Mouse (Mus musculus) fibroblast of lung, adult 2 months (primary cell): ENCODE data around the gene Cldnd2.
A peak's percentile ranks its signal among the peaks of the same experiment; 100 is the strongest.
"Not testable (repeated sequence)": the region's sequence is repeated elsewhere in the genome, so short reads cannot be mapped to it uniquely, and the experiment has no call there.

Source experiments
- DNase-seq: peaks from one replicate; pipeline ENCODE4 v3.0.0-alpha.2; 2011; ENCODE audit warnings: low read depth

Cldnd2 gene

GRCm38 (mm10) chr7:43440482-43440881, at the start of gene Cldnd2:
Cldnd2 (plus strand) TSS chr7:43440782.
- no peak for DNase-seq

- no peak for DNase-seq
These were observed 48.0 kb upstream of the Cldnd2 start for GRCm38 (mm10) chr7:43392349-43393121.

- peak; percentile 37 for DNase-seq
These were observed 41.1 kb upstream of the Cldnd2 start for GRCm38 (mm10) chr7:43399501-43399900.

- DNase-seq, result no peak
These were observed 37.9 kb upstream of the Cldnd2 start for GRCm38 (mm10) chr7:43402718-43403117.

- no peak for DNase-seq
These were observed 33.0 kb upstream of the Cldnd2 start for GRCm38 (mm10) chr7:43407573-43407972.

GRCm38 (mm10) chr7:43408131-43408553, 32.4 kb upstream of the Cldnd2 start, which contains the start of gene Siglecg:
Siglecg (plus strand) TSS chr7:43408204.
- no peak for DNase-seq

- no peak for DNase-seq
These were observed 31.5 kb upstream of the Cldnd2 start for GRCm38 (mm10) chr7:43409084-43409483.

- DNase-seq, result not testable (repeated sequence)
These were observed 28.9 kb upstream of the Cldnd2 start for GRCm38 (mm10) chr7:43411724-43412123.

GRCm38 (mm10) chr7:43417298-43417697, 23.3 kb upstream of the Cldnd2 start:
- no peak for DNase-seq

GRCm38 (mm10) chr7:43422995-43423617, 17.5 kb upstream of the Cldnd2 start:
- peak; percentile 40 for DNase-seq

- no peak for DNase-seq
These were observed 16.5 kb upstream of the Cldnd2 start for GRCm38 (mm10) chr7:43423991-43424625.

- no peak for DNase-seq
These were observed 13.2 kb upstream of the Cldnd2 start, which contains the start of gene Lim2 for GRCm38 (mm10) chr7:43427406-43427805. Lim2 (plus strand) TSS chr7:43427670.

GRCm38 (mm10) chr7:43429500-43429899, 11.1 kb upstream of the Cldnd2 start:
- no peak for DNase-seq

GRCm38 (mm10) chr7:43432891-43433290, 7.7 kb upstream of the Cldnd2 start:
- no peak for DNase-seq

- DNase-seq, result no peak
These were observed 5.9 kb upstream of the Cldnd2 start for GRCm38 (mm10) chr7:43434676-43435075.

GRCm38 (mm10) chr7:43436341-43437255, 4.0 kb upstream of the Cldnd2 start, which contains the start of gene Nkg7:
Nkg7 (plus strand) TSS chr7:43437073.
- no peak for DNase-seq

GRCm38 (mm10) chr7:43438611-43439010, 2.0 kb upstream of the Cldnd2 start:
- DNase-seq, result no peak

- no peak for DNase-seq
These were observed 489 bp downstream of the Cldnd2 start for GRCm38 (mm10) chr7:43441071-43441470.

- DNase-seq, result no peak
These were observed 2.1 kb downstream of the Cldnd2 start for GRCm38 (mm10) chr7:43442684-43443083.

- peak; percentile 54 for DNase-seq
These were observed 2.7 kb downstream of the Cldnd2 start for GRCm38 (mm10) chr7:43443126-43443916.

- DNase-seq, result peak; percentile 97
These were observed 3.3 kb downstream of the Cldnd2 start, which contains the start of the genes Etfb and Gm45233 for GRCm38 (mm10) chr7:43443917-43444293. Etfb (plus strand) TSS chr7:43444083. Gm45233 (plus strand) TSS chr7:43444128.
